Mouse (Mus musculus): Measurements from ENCODE around the gene Galntl6. TPM values are rescaled to one million over a fixed set of nuclear protein-coding genes. Genes with fewer than 3 reads are reported as not detected.
A peak's percentile ranks its signal among the peaks of the same experiment; 100 is the strongest.

Galntl6 gene
- total and polyA plus RNA-seq, 3 experiments, result not detected

DNA sequence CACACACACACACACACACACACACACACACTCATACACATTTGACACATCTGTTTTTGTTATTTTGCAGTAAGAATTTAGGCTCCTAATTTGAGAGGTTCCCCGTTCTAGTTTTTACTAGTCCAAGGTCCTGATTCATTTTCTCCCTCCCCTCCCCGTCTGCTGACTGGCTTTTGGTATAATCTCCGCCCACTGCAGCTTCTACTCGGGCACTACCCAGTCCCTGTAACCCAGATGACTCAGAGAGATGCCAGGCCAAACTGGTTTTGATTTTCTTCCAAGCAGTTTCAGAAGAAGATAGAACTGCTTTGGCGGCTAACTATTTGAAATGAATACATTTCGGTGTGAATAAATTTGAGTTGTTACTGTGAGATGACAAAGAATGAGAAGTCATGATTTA, 1170.5 kb downstream of the Galntl6 start:
- in situ Hi-C loops (cut with MboI; ENCODE audit: low pct_ligation_motif_present, low pct_unique_long_range_greater_than_20kb, low sequenced_read_pairs) (no loop called here), dilution Hi-C loops (cut with MboI; ENCODE audit: extremely low pct_ligation_motif_present, extremely low pct_unique_long_range_greater_than_20kb, low sequenced_read_pairs) (no loop called here)
- Histone ChIP-seq H3K79me2 (replicated peaks; ENCODE audit: control insufficient read depth, extremely low read depth, insufficient read depth, poor library complexity, severe bottlenecking) (no peaks in the 10 kb centered on the region), H3K27me3 (replicated peaks) (no peaks in the 10 kb centered on the region), H3K36me3 (replicated peaks in 1 of 2; ENCODE audit: control insufficient read depth in 1 of 2, insufficient read depth in 1 of 2, low read length in 1 of 2) (no peaks in the 10 kb centered on the region), H3K4me2 (ENCODE audit: insufficient read depth, low read depth, poor library complexity, severe bottlenecking) (no peak overlapping the region), H3K9me3 (replicated peaks; ENCODE audit: low read length) (no peaks in the 10 kb centered on the region), H3K4me1 (ENCODE audit: control insufficient read depth in 1 of 2, insufficient read depth in 2 of 2) (peaks cover 0 to 6% of the 10 kb centered on the region in 2 experiments; a peak in 3 of 4 replicates), H3K4me3 (replicated peaks in 1 of 3; ENCODE audit: low read depth in 2 of 3, low read length in 2 of 3, poor library complexity in 1 of 3) (no peak overlapping the region), H3K9ac (ENCODE audit: insufficient read depth, low read depth) (no peak overlapping the region), H3K27ac (ENCODE audit: insufficient read depth, low read depth) (no peak overlapping the region)
- peak; percentile 60 for DNase-seq (ENCODE audit: extremely low read depth)
- no peak for TF ChIP-seq NELFE (IDR thresholded peaks at IDR 0.05; ENCODE audit: low read depth, low read length)
- no peak for TF ChIP-seq E2F4 (IDR thresholded peaks at IDR 0.05; ENCODE audit: insufficient replicate concordance, low read depth, low read length)
- TF ChIP-seq NRF1 (IDR thresholded peaks at IDR 0.05; ENCODE audit: low read depth, low read length), result no peak
- TF ChIP-seq ZMIZ1 (IDR thresholded peaks at IDR 0.05; ENCODE audit: low read depth, low read length), result no peak
- peak; percentile 63 for TF ChIP-seq IRF4 (IDR thresholded peaks at IDR 0.05; ENCODE audit: low read depth, low read length)
- no peak for TF ChIP-seq KAT2A (IDR thresholded peaks at IDR 0.05; ENCODE audit: insufficient replicate concordance, low read length)
- 0 out of 2 replicates have a peak, but pooled peaks have one; percentile 19 for TF ChIP-seq ETS1 (conservative IDR thresholded peaks at IDR 0.05; ENCODE audit: low read depth, low read length)
- TF ChIP-seq UBTF (IDR thresholded peaks at IDR 0.05; ENCODE audit: low read depth, low read length), result no peak
- no peak for TF ChIP-seq MAFK (IDR thresholded peaks at IDR 0.05; ENCODE audit: insufficient replicate concordance, low read length)
- no peak for TF ChIP-seq ZKSCAN1 (IDR thresholded peaks at IDR 0.05; ENCODE audit: borderline replicate concordance, low read depth, low read length)
- TF ChIP-seq MXI1 (IDR thresholded peaks at IDR 0.05; ENCODE audit: low read depth, low read length), result no peak
- no peak for TF ChIP-seq RAD21 (IDR thresholded peaks at IDR 0.05; ENCODE audit: low read depth, low read length)

DNA sequence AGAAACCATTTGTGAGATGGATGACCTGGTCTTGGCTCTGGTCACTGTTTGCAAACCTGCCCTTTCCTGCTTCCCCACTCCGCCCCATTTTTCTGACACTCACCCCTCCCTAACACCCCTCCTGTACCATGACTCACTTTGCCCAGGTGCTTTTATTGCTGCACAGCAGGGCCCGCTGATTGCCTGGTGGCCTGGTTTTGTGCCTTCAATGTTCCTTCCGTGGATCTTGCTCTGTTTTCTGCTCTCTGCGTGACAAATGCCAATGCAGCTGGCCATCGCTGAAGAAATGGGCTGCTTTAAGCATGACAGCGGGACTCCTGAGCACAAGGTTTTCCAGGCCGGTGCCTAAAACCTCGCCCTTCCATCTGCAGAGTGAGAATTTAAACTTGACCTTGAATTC, 1171.1 kb downstream of the Galntl6 start:
- Histone ChIP-seq H3K9me3 (replicated peaks; ENCODE audit: low read length) (no peaks in the 10 kb centered on the region), H3K4me3 (replicated peaks in 1 of 3; ENCODE audit: low read depth in 2 of 3, low read length in 2 of 3, poor library complexity in 1 of 3) (no peak overlapping the region), H3K4me1 (ENCODE audit: control insufficient read depth in 1 of 2, insufficient read depth in 2 of 2) (peaks cover 0 to 6% of the 10 kb centered on the region in 2 experiments; a peak in 3 of 4 replicates), H3K27me3 (replicated peaks) (no peaks in the 10 kb centered on the region), H3K79me2 (replicated peaks; ENCODE audit: control insufficient read depth, extremely low read depth, insufficient read depth, poor library complexity, severe bottlenecking) (no peaks in the 10 kb centered on the region), H3K27ac (ENCODE audit: insufficient read depth, low read depth) (no peak overlapping the region), H3K9ac (ENCODE audit: insufficient read depth, low read depth) (no peak overlapping the region), H3K36me3 (replicated peaks in 1 of 2; ENCODE audit: control insufficient read depth in 1 of 2, insufficient read depth in 1 of 2, low read length in 1 of 2) (no peaks in the 10 kb centered on the region), H3K4me2 (ENCODE audit: insufficient read depth, low read depth, poor library complexity, severe bottlenecking) (no peak overlapping the region)
- TF ChIP-seq ZMIZ1 (IDR thresholded peaks at IDR 0.05; ENCODE audit: low read depth, low read length), result no peak
- TF ChIP-seq CHD2 (IDR thresholded peaks at IDR 0.05; ENCODE audit: low read length), result no peak
- no peak for TF ChIP-seq USF1 (IDR thresholded peaks at IDR 0.05; ENCODE audit: low read depth, low read length)
- no peak for TF ChIP-seq MYC (IDR thresholded peaks at IDR 0.05; ENCODE audit: low read depth, low read length)
- no peak for TF ChIP-seq MAX (IDR thresholded peaks at IDR 0.05; ENCODE audit: low read length)
- no peak for TF ChIP-seq NRF1 (IDR thresholded peaks at IDR 0.05; ENCODE audit: low read depth, low read length)
- no peak for TF ChIP-seq POLR2A (IDR thresholded peaks at IDR 0.05; ENCODE audit: low read depth, low read length)
- no peak for TF ChIP-seq TBP (conservative IDR thresholded peaks at IDR 0.05; ENCODE audit: low read depth, low read length)
- no peak for TF ChIP-seq TCF12 (IDR thresholded peaks at IDR 0.05; ENCODE audit: low read depth, low read length)
- in situ Hi-C loops (cut with MboI; ENCODE audit: low pct_ligation_motif_present, low pct_unique_long_range_greater_than_20kb, low sequenced_read_pairs) (no loop called here), dilution Hi-C loops (cut with MboI; ENCODE audit: extremely low pct_ligation_motif_present, extremely low pct_unique_long_range_greater_than_20kb, low sequenced_read_pairs) (no loop called here)
- no peak for DNase-seq (ENCODE audit: extremely low read depth)

All from CH12.LX (cell line).